Mouse (Mus musculus) limb, embryonic 14.5 days (tissue): ENCODE results near the gene Mtfp1. TPM values are rescaled to one million over a fixed set of nuclear protein-coding genes. Genes with fewer than 3 reads are reported as not detected.
A peak's percentile ranks its signal among the peaks of the same experiment; 100 is the strongest.
"Not testable (repeated sequence)": the region's sequence is repeated elsewhere in the genome, so short reads cannot be mapped to it uniquely, and the experiment has no call there.

Experiments used
- ATAC-seq: fragments of 200-750 bp; cut with Nextera tagmentation; 2 replicates; pipeline ENCODE4 v1.8.0; 2017; ENCODE audit warnings: low read depth, moderate number of reproducible peaks, moderate TSS enrichment; ENCODE audit not compliant: low FRiP score
- DNase-seq: peaks from one replicate; pipeline ENCODE4 v3.0.0-alpha.2; 2015; ENCODE audit warnings: low spot score
- H3K27ac ChIP-seq: fragments of 300-500 bp; sonication (generic); replicated peaks from 2 replicates; pipeline ENCODE4 v1.5.1; 2014; ENCODE audit warnings: low read depth, mild to moderate bottlenecking, low read length, moderate library complexity, mixed read lengths
- H3K27me3 ChIP-seq: fragments of 300-500 bp; sonication (generic); 2 replicates; pipeline ENCODE4 v1.6.1; 2014; ENCODE audit warnings: low read length, mixed read lengths; ENCODE audit not compliant: control insufficient read depth, insufficient read depth
- H3K36me3 ChIP-seq: fragments of 300-500 bp; sonication (generic); 2 replicates; pipeline ENCODE4 v1.6.1; 2014; ENCODE audit warnings: mild to moderate bottlenecking, low read length, moderate library complexity, mixed read lengths; ENCODE audit not compliant: control insufficient read depth, insufficient read depth
- H3K4me1 ChIP-seq: fragments of 300-500 bp; sonication (generic); 2 replicates; pipeline ENCODE4 v1.6.1; 2014; ENCODE audit warnings: antibody characterized with exemption, low read length, mixed read lengths; ENCODE audit not compliant: control insufficient read depth, insufficient read depth
- H3K4me2 ChIP-seq: fragments of 300-500 bp; sonication (generic); replicated peaks from 2 replicates; pipeline ENCODE4 v1.6.1; 2014; ENCODE audit warnings: low read depth, mild to moderate bottlenecking, low read length, moderate library complexity; ENCODE audit not compliant: severe bottlenecking
- H3K4me3 ChIP-seq: fragments of 300-500 bp; sonication (generic); replicated peaks from 2 replicates; pipeline ENCODE4 v1.5.1; 2014; ENCODE audit warnings: low read length
- H3K9ac ChIP-seq: fragments of 300-500 bp; sonication (generic); 2 replicates; pipeline ENCODE4 v1.6.1; 2014; ENCODE audit warnings: mild to moderate bottlenecking, low read depth, low read length, moderate library complexity; ENCODE audit not compliant: severe bottlenecking
- H3K9me3 ChIP-seq: fragments of 300-500 bp; sonication (generic); 2 replicates; pipeline ENCODE4 v1.6.1; 2016; ENCODE audit warnings: low read length; ENCODE audit not compliant: control insufficient read depth
- POLR2A ChIP-seq: fragments of 200-500 bp; IDR thresholded peaks from 2 replicates; pipeline ENCODE4 v1.8.0; 2012; ENCODE audit warnings: inconsistent platforms, mild to moderate bottlenecking, moderate library complexity, borderline replicate concordance; ENCODE audit not compliant: insufficient read depth, insufficient read length; ENCODE audit errors: extremely low read depth
- WGBS: fragments of 180-500 bp; shearing (Covaris S2); extraction: QIAGEN DNeasy Blood & Tissue Kit; methylation state at CpG from one replicate; pipeline ENCODE4 v1.1.7; 2014; 5-methylcytosine and 5-hydroxymethylcytosine counted together
- polyA plus RNA-seq, 2 experiments: library from polyadenylated mRNA; depleted of rRNA in 1 of 2; stranded (reverse) in 1 of 2; unstranded in 1 of 2; fragments of >200 nt; fragmentation: Nextera tagmentation in 1 of 2; extraction: Ambion mirVana in 1 of 2; gene quantifications; 2 replicates each; pipeline versions ENCODE4 v1.2.1 to v1.2.3; 2012 to 2014

Mtfp1 gene
- polyA plus RNA-seq, 2 experiments: 4.7 to 5.3 TPM

DNA sequence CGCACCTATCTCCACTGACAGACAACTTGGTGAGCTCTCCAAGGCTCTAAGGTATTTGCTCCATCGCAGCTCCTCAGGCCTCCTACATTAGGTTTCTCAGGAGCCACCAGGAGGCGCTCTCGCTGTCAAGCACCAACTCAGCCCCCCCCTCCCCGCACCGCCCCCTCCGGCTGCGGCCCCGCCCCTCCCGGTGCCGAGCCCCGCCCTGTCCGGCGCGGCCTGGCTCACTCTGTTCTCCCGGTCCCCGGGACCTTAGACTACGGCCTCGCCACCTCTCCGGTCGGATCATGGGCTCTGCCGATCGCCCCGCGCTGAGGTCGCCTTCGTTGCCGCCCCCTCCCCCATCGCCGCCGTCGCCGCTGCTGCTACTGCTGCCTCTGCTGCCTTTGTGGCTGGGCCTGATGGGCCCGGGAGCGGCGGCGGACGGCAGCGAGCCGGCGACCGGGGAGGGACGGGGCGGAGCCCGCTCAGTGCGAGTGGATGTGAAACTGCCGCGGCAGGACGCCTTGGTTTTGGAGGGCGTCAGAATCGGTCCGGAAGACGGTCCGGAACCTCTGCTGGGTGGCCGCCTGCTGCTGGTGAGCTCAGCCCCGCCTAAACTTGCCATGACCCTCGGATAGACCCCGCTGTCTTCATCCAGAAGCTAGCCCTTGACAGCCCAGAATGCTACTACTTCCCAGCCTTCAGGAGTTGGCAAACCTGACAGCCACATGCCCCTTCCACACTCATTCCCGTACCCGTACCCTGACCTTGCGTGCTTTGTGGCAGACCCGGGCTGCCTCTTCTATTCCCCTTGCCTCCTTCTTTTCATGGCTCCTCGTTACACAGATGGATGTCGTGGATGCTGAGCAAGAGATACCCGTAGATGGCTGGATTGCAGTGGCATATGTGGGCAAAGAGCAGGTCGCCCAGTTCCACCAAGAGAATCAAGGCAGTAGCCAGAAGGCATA, 40.0 kb upstream of the Mtfp1 start, which contains the start of gene Rnf215:
Rnf215 (plus strand) TSS at position 217 of the 950 bp plus-strand sequence.
- peaks cover 37% of the 10 kb centered on the region for H3K36me3 ChIP-seq
- DNase-seq: peak; percentile 92
- 0 out of 2 replicates have a peak, but pooled peaks have one; percentile 49 for TF ChIP-seq POLR2A
- ATAC-seq: peak; percentile 93
- peak within 1 kb of the TSS; percentile 95 for H3K9ac ChIP-seq
- 3% methylated on average over 47 of the region's 66 CpGs for WGBS
- no peaks in the 10 kb centered on the region for H3K9me3 ChIP-seq
- H3K4me1 ChIP-seq: peaks cover 10% of the 10 kb centered on the region
- H3K4me3 ChIP-seq: peak within 1 kb of the TSS; percentile 83
- no peaks in the 10 kb centered on the region for H3K27me3 ChIP-seq
- peak within 1 kb of the TSS; percentile 78 for H3K4me2 ChIP-seq
- peak within 1 kb of the TSS; percentile 79 for H3K27ac ChIP-seq

DNA sequence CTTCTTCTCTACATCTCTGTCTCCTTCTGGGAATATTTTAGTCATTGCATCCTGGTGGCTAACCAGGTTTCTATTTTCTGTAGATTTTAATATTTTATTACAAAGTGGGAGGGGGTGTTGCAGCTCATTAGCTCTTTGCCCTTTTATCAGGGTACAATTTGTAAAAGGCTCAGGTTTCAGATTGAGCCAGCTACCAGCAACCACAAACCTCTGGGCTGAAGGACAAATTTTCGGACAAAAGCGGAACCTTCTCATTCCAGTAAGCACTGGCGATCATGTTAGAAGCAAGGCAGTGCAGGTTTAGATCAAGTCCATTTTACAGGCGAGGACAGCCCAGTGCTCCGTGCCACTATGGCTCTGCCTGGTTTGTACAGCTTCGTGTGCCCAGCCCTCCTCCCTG, 39.2 kb upstream of the Mtfp1 start:
- Histone ChIP-seq H3K27ac (no peak overlapping the region), H3K4me1 (peaks cover 10% of the 10 kb centered on the region)

DNA sequence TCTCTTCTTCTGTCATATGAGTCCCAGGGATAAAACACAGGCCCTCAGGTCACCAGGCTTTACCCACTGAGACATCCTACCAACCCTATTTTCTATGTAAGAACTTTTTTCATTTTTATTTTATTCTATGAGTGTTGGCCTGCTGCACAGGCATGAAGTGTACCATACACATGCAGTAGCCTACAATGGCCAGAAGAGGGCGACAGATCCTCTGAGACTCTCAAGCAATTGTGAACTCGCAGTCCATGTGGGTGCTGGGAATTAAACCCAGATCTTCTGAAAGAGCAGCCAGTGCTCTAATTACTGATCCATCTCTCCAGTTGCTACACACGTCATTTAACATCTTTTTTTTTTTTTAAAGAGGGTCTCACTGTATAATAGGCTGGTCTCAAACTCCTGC, 38.2 kb upstream of the Mtfp1 start:
- H3K27ac ChIP-seq: no peak overlapping the region
- H3K9ac ChIP-seq: no peak overlapping the region
- H3K4me2 ChIP-seq: no peak overlapping the region
- no peaks in the 10 kb centered on the region for H3K27me3 ChIP-seq
- 58% methylated on average over 3 of the region's 3 CpGs for WGBS
- TF ChIP-seq POLR2A: no peak
- no peaks in the 10 kb centered on the region for H3K9me3 ChIP-seq
- ATAC-seq (no peak), DNase-seq (no peak)
- H3K4me3 ChIP-seq: no peak overlapping the region
- peaks cover 10% of the 10 kb centered on the region for H3K4me1 ChIP-seq
- H3K36me3 ChIP-seq: peaks cover 18% of the 10 kb centered on the region

More for the DNA sequence above, 39.2 kb upstream of the Mtfp1 start:
- no peak overlapping the region for H3K4me3 ChIP-seq
- DNase-seq: no peak
- H3K9me3 ChIP-seq: no peaks in the 10 kb centered on the region
- 55% methylated on average over 6 of the region's 6 CpGs for WGBS
- 0 out of 2 replicates have a peak overlapping the region, but pooled peaks have one; percentile 9 for H3K9ac ChIP-seq
- H3K36me3 ChIP-seq: peaks cover 28% of the 10 kb centered on the region
- H3K4me2 ChIP-seq: no peak overlapping the region; the same call in 1 of the 2 replicates
- no peaks in the 10 kb centered on the region for H3K27me3 ChIP-seq
- TF ChIP-seq POLR2A: no peak
- ATAC-seq: peak; percentile 1; the same call in 1 of the 2 replicates

DNA sequence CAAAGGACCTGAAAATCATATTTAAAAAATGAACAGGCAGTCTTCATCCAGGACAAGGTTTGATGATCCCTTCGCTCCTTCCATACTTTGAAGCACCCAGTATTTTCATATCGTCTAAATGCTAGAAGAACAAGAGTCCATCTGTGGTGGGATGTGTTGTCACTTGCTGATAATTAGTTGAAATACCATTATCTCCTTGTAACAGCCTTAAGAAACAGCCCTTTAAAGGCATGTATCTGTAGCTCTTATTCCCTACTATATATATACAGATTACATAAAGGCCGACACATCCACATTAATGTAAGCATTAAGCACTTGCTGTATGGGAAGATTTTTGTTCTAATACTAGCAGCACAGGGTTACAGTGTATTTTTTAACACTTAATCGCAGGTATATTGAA, 33.2 kb upstream of the Mtfp1 start:
- not testable (repeated sequence) for ATAC-seq, H3K36me3 ChIP-seq, H3K4me1 ChIP-seq, H3K9ac ChIP-seq, H3K4me2 ChIP-seq, H3K27me3 ChIP-seq, H3K4me3 ChIP-seq, DNase-seq, H3K9me3 ChIP-seq, H3K27ac ChIP-seq
- WGBS: 96% methylated on average over 4 of the region's 4 CpGs

DNA sequence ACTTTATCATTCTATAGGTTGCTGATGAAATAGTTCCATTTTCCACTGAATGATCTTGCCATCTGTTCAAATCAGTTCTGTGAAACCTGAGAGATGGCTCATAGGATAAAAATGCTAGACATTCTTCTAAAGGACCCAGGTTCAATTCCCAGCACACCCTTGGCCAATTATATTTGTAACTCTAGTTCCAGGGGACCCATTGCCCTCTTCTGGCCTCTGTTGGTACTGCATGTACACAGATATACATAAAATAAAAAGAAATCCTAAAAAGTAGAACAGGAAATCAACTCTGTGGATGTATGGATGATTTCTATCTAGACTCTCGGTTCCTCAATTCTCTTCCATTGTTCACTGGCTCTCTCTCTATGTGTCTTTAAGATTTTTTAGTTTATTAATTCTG, 31.8 kb upstream of the Mtfp1 start:
- H3K9ac ChIP-seq: no peak overlapping the region
- no peak overlapping the region for H3K4me2 ChIP-seq
- peaks cover 7% of the 10 kb centered on the region; the same call in 1 of the 2 replicates for H3K9me3 ChIP-seq
- no peaks in the 10 kb centered on the region for H3K27me3 ChIP-seq
- H3K4me3 ChIP-seq: no peak overlapping the region
- DNase-seq (no peak), ATAC-seq (no peak)
- no peaks in the 10 kb centered on the region for H3K4me1 ChIP-seq
- WGBS: 78% methylated on average over 1 of the region's 1 CpGs
- TF ChIP-seq POLR2A: no peak
- H3K27ac ChIP-seq: no peak overlapping the region
- H3K36me3 ChIP-seq: no peaks in the 10 kb centered on the region
